ENCODE assay signal across 24 mouse cellular contexts in the genomic region with DNA sequence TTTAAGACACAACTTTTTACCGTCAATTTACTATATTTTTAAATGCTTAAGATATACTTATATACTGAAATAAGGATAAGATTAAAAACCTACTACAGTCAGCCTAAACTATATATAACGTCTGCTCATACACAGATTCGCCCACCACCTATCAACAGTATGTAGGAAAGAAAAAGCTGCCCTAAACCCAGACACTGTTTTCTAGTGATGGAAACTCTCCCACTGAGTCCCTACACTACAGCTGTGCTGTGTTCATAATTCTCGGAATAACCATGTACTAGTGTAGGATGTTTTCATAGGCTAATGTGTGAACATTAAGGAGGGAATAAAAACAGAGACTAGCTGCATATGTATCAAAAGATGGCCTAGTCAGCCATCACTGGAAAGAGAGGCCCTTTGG. TPM values are rescaled to one million over a fixed set of nuclear protein-coding genes. Genes with fewer than 3 reads are reported as not detected.
DNase-seq lines count a peak whose midpoint lies in the region; ATAC-seq and TF ChIP-seq lines count a peak whose summit lies in the region.
"Had no signal": no experiment of that assay in that cellular context is flagged by ENCODE, and none has a peak within 500 bp of the region (broad histone marks: within the 10 kb centered on the region; RNA-seq: fewer than 3 reads in every experiment).

No protein-coding gene starts in this region.

- no peak for TF ChIP-seq EP300 in liver, postnatal 0 days (IDR thresholded peaks at IDR 0.05; ENCODE audit: low read depth)

- no peaks in the 10 kb centered on the region for H3K27me3 ChIP-seq in liver, postnatal 0 days (ENCODE audit: insufficient read depth, low read length)
- H3K27me3 ChIP-seq: embryonic facial prominence, embryonic 13.5 days; embryonic facial prominence, embryonic 15.5 days; forebrain, embryonic 12.5 days; Patski had no signal

- no peaks in the 10 kb centered on the region for H3K4me1 ChIP-seq in liver, postnatal 0 days (ENCODE audit: insufficient read depth)
- H3K4me1 ChIP-seq: embryonic facial prominence, embryonic 13.5 days; embryonic facial prominence, embryonic 15.5 days; forebrain, embryonic 10.5 days; forebrain, embryonic 12.5 days had no signal

- no peak overlapping the region for H3K4me3 ChIP-seq in liver, postnatal 0 days (ENCODE audit: low read depth, low read length)
- H3K4me3 ChIP-seq: embryonic facial prominence, embryonic 13.5 days; embryonic facial prominence, embryonic 15.5 days; erythroblast, embryonic 14.5 days; forebrain, embryonic 10.5 days; forebrain, embryonic 12.5 days had no signal

- peak; percentile 15 to 31 for DNase-seq in frontal cortex, adult 2 months (ENCODE audit: extremely low spot score in 1 of 2, low spot score in 1 of 2)
- DNase-seq in frontal cortex, postnatal 14 days (ENCODE audit: low spot score in 2 of 2): no peak
- peak; percentile 60 for DNase-seq in brain, adult 2 months (ENCODE audit: low read depth, low spot score)
- peak; percentile 46 for DNase-seq in telencephalon, adult 2 months (ENCODE audit: low read depth, low spot score)
- no peak for DNase-seq in liver, postnatal 0 days
- DNase-seq: adrenal gland, adult 8-10 months; adrenal gland, postnatal 14 days; adrenal gland, postnatal 36 days; cerebellum, adult 11 months; cerebellum, adult 18-20 months; cerebellum, adult 8-10 months; cerebellum, adult 9-11 months; cerebellum, postnatal 14 days; cerebellum, postnatal 36 days; embryo, embryonic 11 days had no signal

- H3K9me3 ChIP-seq in liver, postnatal 0 days (ENCODE audit: low read length): no peaks in the 10 kb centered on the region
- H3K9me3 ChIP-seq: embryonic facial prominence, embryonic 13.5 days; embryonic facial prominence, embryonic 15.5 days; forebrain, embryonic 10.5 days; forebrain, embryonic 12.5 days had no signal

- H3K4me2 ChIP-seq in liver, postnatal 0 days (ENCODE audit: low read depth, low read length): no peak overlapping the region
- H3K4me2 ChIP-seq: embryonic facial prominence, embryonic 13.5 days; embryonic facial prominence, embryonic 15.5 days; forebrain, embryonic 12.5 days had no signal

- TF ChIP-seq CTCF in liver, postnatal 0 days (IDR thresholded peaks at IDR 0.05; ENCODE audit: low read depth): no peak

- H3K36me3 ChIP-seq in liver, postnatal 0 days (replicated peaks; ENCODE audit: insufficient read depth, low read length): peaks cover 53% of the 10 kb centered on the region

- no peak overlapping the region for H3K9ac ChIP-seq in liver, postnatal 0 days (replicated peaks)
- H3K9ac ChIP-seq: embryonic facial prominence, embryonic 13.5 days; embryonic facial prominence, embryonic 15.5 days; forebrain, embryonic 12.5 days had no signal

- 85% methylated on average over 4 of the region's 4 CpGs for WGBS in liver, postnatal 0 days (ENCODE audit: insufficient replicate concordance)

- no peak overlapping the region for H3K27ac ChIP-seq in liver, postnatal 0 days (ENCODE audit: low read depth)
- H3K27ac ChIP-seq: embryonic facial prominence, embryonic 13.5 days; embryonic facial prominence, embryonic 15.5 days; forebrain, embryonic 10.5 days; forebrain, embryonic 12.5 days had no signal

- no peak for ATAC-seq in liver, postnatal 0 days
- ATAC-seq: activated CD4-positive, CD25-positive, alpha-beta regulatory T cell, adult 4 months; forebrain, embryonic 14.5 days; forebrain, embryonic 16.5 days; Patski had no signal

RNA-seq across cellular contexts. Expression of a gene that starts 29.2 kb away (rescaled TPM):
- 82.7 and 91.5 TPM in 2 replicates for polyA plus RNA-seq in frontal cortex, adult 2 months (2012; rRNA removed)
- 12.7 and 16.0 TPM in 2 replicates for polyA plus RNA-seq in liver, postnatal 0 days (2015; fragmentation: Nextera tagmentation; extraction: Ambion mirVana)

Comparison
In these comparisons a context has a peak if more than half of its experiments do, and no peak if none do; other contexts are left out.
1. DNase-seq: peak in frontal cortex, adult 2 months (2 of 2), brain, adult 2 months (single experiment) and telencephalon, adult 2 months (single experiment); none in frontal cortex, postnatal 14 days (0 of 2) and liver, postnatal 0 days (single experiment).